Mouse (Mus musculus) ES-E14 (cell line): ENCODE results near the gene Tyw1. TPM values are rescaled to one million over a fixed set of nuclear protein-coding genes. Genes with fewer than 3 reads are reported as not detected.

Source experiments
- DNase-seq: peaks from one replicate; pipeline ENCODE4 v3.0.0-alpha.2; 2013; ENCODE audit warnings: low read depth, low spot score
- H3K27ac ChIP-seq: 2 replicates; pipeline ENCODE4 v1.5.1; 2012; ENCODE audit warnings: low read depth, mild to moderate bottlenecking, low read length, moderate library complexity, mixed read lengths; ENCODE audit not compliant: poor library complexity, insufficient read depth, severe bottlenecking
- H3K36me3 ChIP-seq: 2 replicates; pipeline ENCODE4 v1.6.1; 2012; ENCODE audit warnings: mild to moderate bottlenecking, low read length, moderate library complexity, mixed read lengths; ENCODE audit not compliant: control insufficient read depth, poor library complexity, insufficient read depth, severe bottlenecking
- H3K4me1 ChIP-seq, 2 experiments: fragments of 150-350 bp in 1 of 2; sonication (generic) in 1 of 2; 2 replicates each; pipeline ENCODE4 v1.6.1; 2012; ENCODE audit warnings: low read length in 2 of 2, mild to moderate bottlenecking in 1 of 2, mixed read lengths in 1 of 2; ENCODE audit not compliant: control insufficient read depth in 2 of 2, insufficient read depth in 2 of 2, poor library complexity in 1 of 2
- H3K4me3 ChIP-seq, 2 experiments: fragments of 150-350 bp in 1 of 2; sonication (generic) in 1 of 2; 2 replicates each; pipeline ENCODE4 v1.5.1; 2012; ENCODE audit warnings: low read length in 2 of 2, low read depth in 1 of 2, mild to moderate bottlenecking in 1 of 2, mixed read lengths in 1 of 2; ENCODE audit not compliant: insufficient read depth in 1 of 2, poor library complexity in 1 of 2, severe bottlenecking in 1 of 2
- H3K9ac ChIP-seq: 2 replicates; pipeline ENCODE4 v1.6.1; 2012; ENCODE audit warnings: low read depth, mild to moderate bottlenecking, low read length, mixed read lengths; ENCODE audit not compliant: poor library complexity, insufficient read depth, severe bottlenecking
- H3K9me3 ChIP-seq: fragments of 150-350 bp; sonication (generic); 2 replicates; pipeline ENCODE4 v1.6.1; 2012; ENCODE audit warnings: low read depth, mild to moderate bottlenecking, low read length; ENCODE audit not compliant: control insufficient read depth, insufficient read depth
- CHD2 ChIP-seq: IDR thresholded peaks from 2 replicates; pipeline ENCODE4 v1.6.1; 2014; ENCODE audit warnings: mild to moderate bottlenecking, low read depth, low read length, inconsistent platforms
- HCFC1 ChIP-seq: IDR thresholded peaks from 2 replicates; pipeline ENCODE4 v1.6.1; 2012; ENCODE audit warnings: low read length, inconsistent platforms, borderline replicate concordance; ENCODE audit not compliant: insufficient read depth
- MAFK ChIP-seq: IDR thresholded peaks from 2 replicates; pipeline ENCODE4 v1.6.1; 2014; ENCODE audit warnings: mild to moderate bottlenecking, low read depth, low read length, inconsistent platforms; ENCODE audit not compliant: insufficient read depth
- ZC3H11A ChIP-seq: IDR thresholded peaks from 2 replicates; pipeline ENCODE4 v1.6.1; 2012; ENCODE audit warnings: low read depth, mild to moderate bottlenecking, inconsistent platforms, low read length, borderline replicate concordance
- ZNF384 ChIP-seq: IDR thresholded peaks from 2 replicates; pipeline ENCODE4 v1.6.1; 2012; ENCODE audit warnings: low read depth, low read length, inconsistent platforms
- in situ Hi-C, 2 experiments: fragments of 600-800 bp; cut with MboI; formaldehyde crosslinking; loops; one replicate each; pipeline ENCODE4 v1.15.1; 2025; ENCODE audit warnings: low sequenced_read_pairs in 2 of 2, inconsistent platforms in 1 of 2; ENCODE audit not compliant: unreplicated experiment in 2 of 2
- total RNA-seq: library from RNA; depleted of rRNA; stranded (reverse); fragments of 300-350 nt; gene quantifications from 2 replicates; pipeline ENCODE4 v1.2.3, GENCODE M21; 2012

Gene Tyw1
- total RNA-seq, 1 experiment = 87.9 TPM

DNA sequence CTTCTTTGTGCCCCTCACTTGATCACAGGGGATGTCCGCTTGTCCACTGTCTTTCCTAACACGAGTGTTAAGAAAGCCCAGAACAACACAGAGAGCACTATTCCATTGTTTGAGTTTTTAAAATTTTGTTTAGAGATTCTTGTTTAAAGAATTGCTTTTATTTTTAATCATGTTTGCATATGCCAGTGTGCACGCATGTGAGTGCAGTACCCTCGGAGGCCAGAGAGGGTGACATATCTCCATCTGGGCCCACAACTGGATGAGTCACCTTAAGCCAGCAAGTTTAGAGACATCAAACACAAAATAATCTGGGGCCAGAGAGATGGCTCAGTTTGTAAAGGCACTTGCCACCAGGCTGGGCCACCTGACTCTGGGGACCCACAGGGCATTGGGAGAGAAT, 80.0 kb downstream of the Tyw1 start:
- no peak for DNase-seq
- in situ Hi-C loops = no loop called here
- peaks cover 19% of the 10 kb centered on the region for H3K36me3 ChIP-seq

DNA sequence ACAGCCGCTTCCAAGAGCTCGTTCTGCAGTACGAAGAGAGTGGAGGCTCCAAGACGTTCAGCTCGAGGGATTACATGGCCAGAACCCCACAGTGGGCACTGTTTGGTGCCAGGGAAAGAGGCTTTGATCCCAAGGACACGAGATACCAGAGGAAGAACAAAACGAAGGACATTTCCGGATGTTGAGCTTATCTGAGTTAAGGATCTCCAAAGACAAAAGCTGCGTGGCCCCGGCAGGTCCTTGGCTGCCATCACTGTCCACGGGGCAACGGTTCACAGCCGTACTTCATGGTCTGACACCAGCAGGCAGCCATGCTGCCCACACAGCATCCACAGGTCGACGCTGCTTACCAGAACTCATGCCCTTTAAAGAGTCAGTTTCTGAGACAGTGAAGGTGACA, 85.2 kb downstream of the Tyw1 start:
- DNase-seq = no peak
- in situ Hi-C loops = no loop called here
- H3K4me3 ChIP-seq = no peak overlapping the region
- no peaks in the 10 kb centered on the region for H3K9me3 ChIP-seq
- no peak overlapping the region for H3K27ac ChIP-seq
- no peaks in the 10 kb centered on the region for H3K4me1 ChIP-seq
- no peak overlapping the region for H3K9ac ChIP-seq
- TF ChIP-seq CHD2 = no peak
- no peak for TF ChIP-seq ZC3H11A
- TF ChIP-seq ZNF384 = no peak
- TF ChIP-seq HCFC1 = no peak
- TF ChIP-seq MAFK = no peak
- peaks cover 22% of the 10 kb centered on the region for H3K36me3 ChIP-seq

More for the DNA sequence above, 80.0 kb downstream of the Tyw1 start:
- Histone ChIP-seq H3K9ac (no peak overlapping the region), H3K9me3 (no peaks in the 10 kb centered on the region), H3K4me3 (no peak overlapping the region), H3K27ac (no peak overlapping the region), H3K4me1 (no peaks in the 10 kb centered on the region)
- TF ChIP-seq HCFC1 (no peak), ZNF384 (no peak), MAFK (no peak), CHD2 (no peak), ZC3H11A (no peak)

DNA sequence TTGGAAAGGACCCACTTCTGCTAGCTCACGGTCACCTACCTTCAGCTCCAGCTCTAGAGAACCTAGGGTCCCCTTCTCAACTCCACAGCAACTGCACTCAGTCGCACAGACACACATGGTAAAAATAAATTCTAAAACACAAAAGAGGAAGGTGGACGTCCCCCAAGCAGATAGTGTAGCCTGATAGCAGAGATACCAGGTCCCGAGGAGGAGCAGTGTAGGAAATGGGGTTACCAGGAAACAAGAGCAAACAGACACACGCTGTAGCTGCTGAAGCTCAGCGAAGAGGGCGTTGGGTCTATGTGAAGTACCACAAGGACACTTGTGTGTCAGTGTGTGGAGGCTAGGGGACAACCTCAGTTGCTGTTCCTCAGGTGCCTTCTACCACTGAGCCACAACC, 89.6 kb downstream of the Tyw1 start:
- no peaks in the 10 kb centered on the region for H3K4me1 ChIP-seq
- no peak for DNase-seq
- H3K27ac ChIP-seq = no peak overlapping the region
- H3K4me3 ChIP-seq = no peak overlapping the region
- H3K9me3 ChIP-seq = no peaks in the 10 kb centered on the region
- in situ Hi-C loops = no loop called here
- TF ChIP-seq CHD2 (no peak), ZNF384 (no peak), MAFK (no peak), ZC3H11A (no peak), HCFC1 (no peak)
- peaks cover 12% of the 10 kb centered on the region for H3K36me3 ChIP-seq
- no peak overlapping the region for H3K9ac ChIP-seq

DNA sequence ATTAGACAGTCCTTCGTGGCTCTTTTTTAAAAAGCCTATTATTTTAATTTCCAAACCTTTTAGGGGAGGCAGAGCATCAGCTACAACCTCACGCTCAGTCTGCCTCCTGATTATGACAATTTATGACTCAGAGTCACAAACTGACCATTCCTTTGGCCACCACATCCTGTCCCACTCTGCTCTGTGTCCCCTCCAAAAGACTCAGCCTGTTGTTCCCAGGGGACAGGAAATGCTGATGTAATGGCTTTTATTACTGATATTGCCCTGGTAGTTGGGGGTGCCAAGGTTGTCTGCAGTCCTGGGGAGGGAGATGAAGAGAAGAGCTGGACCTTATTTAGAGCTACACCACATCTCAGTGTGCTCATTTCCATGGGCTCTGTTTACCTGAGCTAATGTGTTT, 90.5 kb downstream of the Tyw1 start:
- Histone ChIP-seq H3K36me3 (peaks cover 8% of the 10 kb centered on the region; the same call in 1 of the 2 replicates), H3K27ac (no peak overlapping the region), H3K4me1 (no peaks in the 10 kb centered on the region), H3K9me3 (no peaks in the 10 kb centered on the region), H3K4me3 (no peak overlapping the region), H3K9ac (no peak overlapping the region)
- TF ChIP-seq MAFK (no peak), HCFC1 (no peak), CHD2 (no peak), ZNF384 (no peak), ZC3H11A (no peak)
- DNase-seq = no peak
- in situ Hi-C loops = no loop called here

DNA sequence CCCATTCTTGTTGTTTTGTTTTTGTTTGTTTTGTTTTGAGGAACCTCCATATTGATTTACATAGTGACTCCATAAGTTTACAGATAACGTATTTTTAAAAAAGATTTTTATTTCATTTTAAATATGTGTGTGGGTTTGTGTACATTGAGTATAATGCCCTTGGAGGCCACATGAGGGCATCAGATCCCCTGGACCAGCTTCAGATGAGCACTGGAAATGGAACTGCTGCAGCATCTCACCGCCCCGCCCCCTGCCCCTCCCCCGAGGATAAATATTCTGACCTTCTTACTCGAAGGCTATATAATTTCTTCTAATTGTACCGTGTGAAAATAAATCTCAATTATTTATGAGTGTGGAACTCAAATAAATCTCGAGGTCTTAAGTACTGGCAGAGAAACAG, 99.8 kb downstream of the Tyw1 start:
- H3K4me1 ChIP-seq = no peaks in the 10 kb centered on the region; a peak in 1 of 4 replicates
- H3K9me3 ChIP-seq = no peaks in the 10 kb centered on the region
- no peak overlapping the region for H3K9ac ChIP-seq
- H3K36me3 ChIP-seq = no peaks in the 10 kb centered on the region
- in situ Hi-C loops = no loop called here
- H3K27ac ChIP-seq = no peak overlapping the region
- TF ChIP-seq MAFK (no peak), ZC3H11A (no peak), HCFC1 (no peak), ZNF384 (no peak), CHD2 (no peak)
- H3K4me3 ChIP-seq = no peak overlapping the region
- DNase-seq = no peak
